Mouse (Mus musculus) mouse embryonic stem cell (cell line): ENCODE measurements at regions not wholly inside any gene's neighbourhood (a gene's known extent, or its start where the extent isn't known, plus 50 kb on each side); places are given as distances from the start of the nearest gene placed in this dataset.

Experiments used
- in situ Hi-C, 2 experiments: fragments of 300-500 bp; cut with MboI; formaldehyde crosslinking; loops; 1 replicate in 1 of 2; 3 replicates in 1 of 2; pipeline ENCODE4 v1.14.3; 2019 to 2020; ENCODE audit warnings: low sequenced_read_pairs in 2 of 2, low pct_unique_long_range_greater_than_20kb in 1 of 2, mixed read lengths in 1 of 2; ENCODE audit not compliant: unreplicated experiment in 1 of 2

DNA sequence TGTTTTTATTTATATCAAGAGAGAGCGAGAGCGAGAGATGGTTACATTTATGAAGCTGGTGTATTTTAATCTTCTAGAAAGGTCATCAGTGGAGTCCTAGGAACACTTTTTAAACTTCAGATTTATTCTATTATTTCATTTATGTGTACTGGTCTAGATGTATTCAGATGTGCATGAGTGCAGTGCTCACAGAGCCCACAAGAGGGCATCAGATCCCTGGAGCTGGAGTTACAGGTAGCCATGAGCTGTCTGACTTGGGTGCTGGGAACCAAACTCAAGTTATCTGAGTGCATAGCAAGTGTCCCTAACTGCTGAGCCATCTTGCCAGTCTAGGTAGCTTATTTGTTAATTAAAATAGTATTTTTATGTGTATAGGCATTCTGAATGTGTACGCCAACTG, 249.7 kb downstream of the Tgfb2 start:
- in situ Hi-C loops, result no loop called here

DNA sequence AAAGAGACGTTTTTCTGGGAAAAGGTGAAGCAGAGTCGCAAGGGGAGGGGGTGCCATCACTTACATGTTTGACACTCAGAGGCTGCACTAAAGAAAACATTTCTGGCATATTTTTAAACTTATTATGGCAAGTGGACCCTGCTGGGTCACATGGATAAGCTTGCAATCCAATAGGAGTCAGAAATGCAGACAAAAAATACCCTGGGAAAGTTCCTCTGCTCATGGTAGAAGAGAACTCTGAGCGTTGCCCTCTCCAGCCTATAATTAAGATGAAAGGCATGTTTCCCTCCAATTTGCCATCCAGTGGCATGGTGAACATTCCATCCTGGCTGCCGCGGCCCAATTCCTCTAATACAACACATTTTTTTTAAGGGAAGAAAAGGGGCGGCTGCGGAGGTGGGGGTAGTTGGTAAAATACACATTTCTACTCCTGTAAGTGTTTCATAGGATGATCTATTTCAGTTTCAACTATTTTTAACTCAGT, 250.6 kb downstream of the Tgfb2 start:
- in situ Hi-C loops, result no loop called here

DNA sequence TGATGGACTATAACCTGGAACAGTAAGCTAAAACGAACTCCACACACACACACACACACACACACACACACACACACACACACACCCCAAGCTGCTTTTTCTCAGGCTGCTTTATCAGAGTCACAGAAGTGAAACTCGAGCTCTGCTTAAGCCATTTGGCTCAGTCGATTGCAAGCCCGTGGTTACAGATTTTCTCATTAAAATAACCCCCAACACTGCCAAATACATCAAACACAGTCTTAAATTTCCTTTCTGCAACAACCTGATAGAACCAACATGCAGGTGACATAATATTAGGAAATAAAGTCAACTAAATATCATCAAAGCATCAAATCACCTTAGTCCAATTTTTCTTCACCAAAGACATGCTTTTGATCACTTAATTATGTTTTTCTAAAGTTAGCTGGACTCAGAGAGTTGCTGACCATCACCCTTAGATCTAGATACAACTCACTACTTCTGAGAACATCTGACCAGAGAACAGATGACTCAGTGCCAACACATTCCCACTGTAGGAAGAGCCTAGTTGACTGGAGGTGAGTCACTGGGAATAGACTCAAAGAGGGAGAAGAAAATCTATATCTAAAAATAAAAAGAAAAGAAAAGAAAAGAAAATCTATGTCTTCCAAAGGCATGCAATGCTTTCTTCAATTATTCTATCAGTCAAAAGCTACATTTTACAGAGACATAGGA, 251.2 kb downstream of the Tgfb2 start:
- in situ Hi-C loops, result loop anchor here in 1 of 2 experiments (5.0 kb wide), 1 partner anchor 263 kb away; no protein-coding TSS in a partner anchor

DNA sequence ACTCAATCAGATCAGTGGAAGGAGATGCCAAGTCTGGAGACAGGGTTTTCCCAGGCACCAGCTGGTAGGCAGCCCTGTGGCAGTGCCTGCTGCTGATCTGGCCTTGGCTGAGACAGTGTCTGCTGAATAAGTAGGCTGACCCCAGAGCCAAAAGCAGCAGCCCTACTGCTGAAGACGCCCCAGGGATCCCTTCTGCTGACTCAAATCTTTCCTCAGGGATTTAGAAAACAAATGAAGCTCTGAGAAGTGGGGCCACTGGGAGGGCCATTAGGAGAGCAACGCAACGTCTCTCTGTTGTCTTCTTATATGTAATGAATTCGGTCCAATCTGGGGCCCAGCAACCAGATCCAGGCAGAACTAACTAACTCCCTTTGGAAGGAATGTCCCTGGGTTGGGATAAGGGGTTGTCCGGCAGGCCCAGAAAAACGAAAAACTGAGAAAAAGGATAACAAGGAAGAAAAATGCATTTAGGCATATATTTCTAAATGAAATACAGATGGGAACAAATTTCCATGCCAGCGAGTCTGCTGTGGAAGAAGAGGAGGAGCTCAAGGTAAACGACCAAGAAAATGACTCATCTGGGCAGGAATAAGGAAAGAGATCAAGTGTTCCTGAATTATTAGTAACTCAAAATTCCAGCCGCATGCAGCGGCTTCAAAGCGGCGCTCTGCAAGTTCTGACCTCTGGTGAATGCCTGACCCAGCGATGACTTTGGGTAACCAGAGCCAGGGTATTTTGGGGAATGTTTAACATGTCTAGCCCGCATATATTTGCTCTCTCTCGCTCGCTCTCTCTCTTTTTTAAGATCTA, 256.7 kb downstream of the Tgfb2 start:
- in situ Hi-C loops, result no loop called here

GRCm38 (mm10) chr1:186447521-186447920, 258.3 kb downstream of the Tgfb2 start:
- in situ Hi-C loops, result no loop called here

- in situ Hi-C loops, result no loop called here
These were observed 261.1 kb downstream of the Tgfb2 start for GRCm38 (mm10) chr1:186444701-186445131.

DNA sequence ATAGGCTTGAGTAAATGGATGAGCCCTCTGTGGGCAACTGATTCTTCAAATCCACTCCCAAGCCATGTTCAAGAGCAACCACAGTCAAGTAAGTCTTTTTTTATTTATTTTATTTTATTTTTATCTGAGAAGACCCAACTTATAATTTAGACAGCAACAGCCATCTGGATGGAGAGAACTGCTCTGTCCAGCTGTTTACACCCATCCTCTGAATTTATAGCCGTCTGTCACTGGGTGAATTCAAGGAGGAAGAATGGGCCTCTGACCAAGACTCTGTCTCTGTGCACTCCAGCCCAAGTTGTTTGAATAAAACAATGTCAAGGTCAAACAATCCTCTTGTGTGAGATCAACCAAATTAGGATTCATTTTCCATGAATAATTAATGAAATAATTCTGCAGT, 263.6 kb downstream of the Tgfb2 start:
- in situ Hi-C loops, result no loop called here

DNA sequence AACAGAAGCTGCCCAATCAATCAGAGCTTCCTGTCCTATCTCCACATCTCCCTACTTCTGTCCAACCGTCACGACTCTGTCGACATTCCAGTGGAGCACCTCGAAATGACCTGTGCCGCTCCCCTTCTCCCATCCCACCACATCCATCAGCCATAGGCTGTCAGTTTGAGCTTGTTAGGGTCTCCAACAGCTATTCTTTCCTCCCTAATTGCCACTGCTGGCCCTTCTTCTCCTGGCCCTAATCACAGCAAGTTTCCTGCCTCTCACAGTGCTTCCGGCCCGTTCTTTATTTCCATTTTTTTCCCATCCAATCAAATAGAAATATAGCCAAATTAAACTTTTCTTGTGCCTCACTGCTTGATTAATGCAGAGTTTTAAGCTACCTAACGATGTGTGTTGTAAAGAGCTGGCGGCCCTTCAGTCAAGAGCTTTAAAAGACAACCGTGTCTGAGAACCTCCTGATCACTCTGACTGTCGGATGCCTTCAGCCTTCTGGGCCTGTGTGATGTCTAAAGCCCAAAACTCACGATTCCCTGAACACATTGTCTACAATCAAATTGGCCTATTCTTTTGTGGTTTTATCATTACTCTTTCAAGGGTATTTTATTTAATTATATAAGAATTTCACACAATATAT, 270.3 kb downstream of the Tgfb2 start:
- in situ Hi-C loops, result no loop called here

GRCm38 (mm10) chr1:186434782-186435181, 271.0 kb downstream of the Tgfb2 start:
- in situ Hi-C loops, result no loop called here

DNA sequence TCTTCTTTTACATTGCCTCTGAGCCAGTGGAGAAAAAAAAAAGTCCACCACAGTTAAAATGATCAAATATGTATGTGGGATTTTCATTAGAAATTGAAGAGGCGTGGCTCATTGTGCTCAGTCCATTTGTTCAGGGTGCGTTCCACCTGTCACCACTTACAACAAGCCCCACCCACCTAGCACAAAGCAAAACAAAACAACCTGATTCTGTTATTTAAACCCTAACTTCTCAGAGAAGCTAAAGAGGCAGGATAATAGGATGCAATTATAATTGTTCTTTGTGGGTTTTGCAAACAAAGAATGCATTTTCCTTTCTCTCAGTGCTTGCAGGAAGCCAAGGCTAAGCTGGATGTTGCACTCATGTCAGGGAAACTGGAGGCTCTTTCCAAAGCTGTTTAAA, 271.8 kb downstream of the Tgfb2 start:
- in situ Hi-C loops, result no loop called here

DNA sequence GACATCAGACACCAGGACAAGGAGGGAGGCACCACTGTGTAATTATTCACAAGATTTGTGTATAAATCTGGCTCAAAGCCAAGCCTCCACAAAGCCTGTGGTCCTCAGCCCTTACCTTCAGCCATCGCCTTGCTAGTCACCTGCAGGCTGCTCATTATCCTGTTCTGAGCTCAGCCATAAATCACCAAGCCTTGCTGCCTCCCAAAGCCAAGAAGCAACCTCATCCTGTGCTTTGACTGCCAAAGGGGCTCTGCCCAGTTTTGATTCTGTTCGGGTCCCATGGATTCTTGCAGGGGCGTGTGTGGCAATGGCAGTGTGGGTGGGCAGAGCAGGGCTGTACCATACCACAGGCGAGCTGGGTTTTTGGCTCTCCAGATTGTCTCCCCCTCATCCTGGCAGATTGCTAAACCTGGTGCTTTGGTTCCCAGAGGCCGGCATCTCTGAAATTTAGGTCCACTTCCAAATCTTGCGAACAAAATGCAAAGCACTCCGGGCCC, 272.6 kb downstream of the Tgfb2 start:
- in situ Hi-C loops, result no loop called here

DNA sequence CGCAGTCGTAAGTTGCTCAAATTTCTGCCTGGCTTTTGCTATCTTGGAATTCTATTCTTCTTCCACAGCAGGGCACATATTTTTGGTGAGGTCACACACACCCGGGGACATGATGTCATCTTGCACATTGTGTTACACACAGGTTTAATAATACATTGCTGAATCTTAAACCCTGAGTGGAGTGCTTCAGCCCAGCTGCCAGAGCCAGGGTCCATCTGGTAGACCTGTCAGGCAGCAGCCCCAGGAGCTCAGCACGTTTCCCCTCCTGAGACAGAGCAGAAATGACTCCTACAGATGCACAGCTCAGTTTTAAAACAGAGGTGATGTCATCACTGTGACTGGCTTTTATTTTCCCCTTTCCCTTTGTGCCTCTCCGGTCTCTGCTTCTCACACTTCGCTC, 280.4 kb downstream of the Tgfb2 start:
- in situ Hi-C loops, result no loop called here

DNA sequence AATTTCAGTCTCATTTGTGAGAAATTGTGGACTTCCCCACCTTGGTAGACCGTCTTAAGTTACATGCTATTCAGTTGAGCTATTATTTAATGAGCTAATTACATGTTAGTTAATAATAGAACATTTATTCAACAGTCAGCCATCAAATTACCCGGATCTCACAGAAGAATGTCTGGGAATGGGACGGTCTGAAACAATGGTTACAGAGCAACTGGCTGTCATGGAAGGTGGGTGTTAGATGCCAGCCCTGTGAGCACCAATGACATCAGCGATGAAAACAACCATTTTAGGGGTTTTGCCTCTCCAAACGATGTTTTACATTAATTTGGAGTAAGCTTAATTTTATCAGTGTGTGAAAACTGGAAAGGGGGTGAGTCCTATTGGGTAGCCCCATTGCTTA, 281.7 kb downstream of the Tgfb2 start:
- in situ Hi-C loops, result no loop called here

DNA sequence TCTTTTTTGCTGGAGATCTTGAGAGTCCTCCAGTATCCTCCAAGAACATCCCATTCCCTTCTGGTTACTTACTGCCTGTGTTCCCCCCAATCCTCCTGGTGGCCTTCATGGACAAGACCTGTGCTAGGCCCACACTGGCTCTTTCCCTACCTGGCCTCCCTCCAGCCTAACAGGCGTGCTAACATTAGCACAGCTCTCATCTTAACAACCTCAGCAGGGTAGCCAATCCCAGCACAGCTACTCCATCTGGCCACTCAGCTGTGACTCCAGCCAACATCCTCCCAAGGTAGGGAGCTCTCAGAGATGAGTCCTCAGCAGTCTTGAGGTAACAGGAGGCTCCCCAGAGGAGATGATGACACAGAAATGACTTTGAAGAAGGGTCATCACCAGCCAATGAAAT, 288.7 kb downstream of the Tgfb2 start:
- in situ Hi-C loops, result no loop called here

- in situ Hi-C loops, result no loop called here
These were observed 290.5 kb downstream of the Tgfb2 start for GRCm38 (mm10) chr1:186415321-186415720.

- in situ Hi-C loops, result no loop called here
These were observed 291.9 kb downstream of the Tgfb2 start for GRCm38 (mm10) chr1:186413886-186414245.

GRCm38 (mm10) chr1:186413064-186413885, 292.5 kb downstream of the Tgfb2 start:
- in situ Hi-C loops, result no loop called here

GRCm38 (mm10) chr1:186412296-186412695, 293.5 kb downstream of the Tgfb2 start:
- in situ Hi-C loops, result no loop called here
